Mouse (Mus musculus): ENCODE results near the gene Gm10486. TPM values are rescaled to one million over a fixed set of nuclear protein-coding genes. Genes with fewer than 3 reads are reported as not detected.

The Gm10486 gene
- not detected in 2 replicates for polyA plus RNA-seq (2015; fragmentation: Nextera tagmentation; extraction: Ambion mirVana)

DNA sequence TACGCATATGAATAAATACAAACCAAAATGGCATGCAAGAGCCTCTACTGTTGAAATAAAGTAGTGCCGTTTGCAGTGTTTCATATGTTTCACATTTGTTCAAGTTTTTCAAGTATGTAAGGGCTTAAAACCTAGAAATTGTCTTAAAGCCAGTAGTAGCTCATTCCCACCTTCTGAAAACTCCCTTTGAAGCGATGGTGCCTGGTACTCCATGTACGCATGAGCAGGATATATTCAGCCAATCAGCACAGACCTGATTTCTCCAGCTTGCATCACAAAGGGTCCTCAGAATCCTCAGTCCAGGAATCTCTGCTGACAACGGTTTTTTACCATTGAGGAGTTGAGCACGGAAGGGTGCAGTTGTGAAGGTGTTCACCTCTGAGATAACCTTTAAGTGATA is at the start of gene Gm10486:
Gene Gm10486, plus strand, starts transcription at position 301 of the 400 bp plus-strand sequence.

All from spleen, postnatal 0 days (tissue).